Mouse (Mus musculus) right cerebral cortex, postnatal 25 days (tissue): Measurements from ENCODE around the gene Defb23.

Experiments used
- DNase-seq: peaks from one replicate; pipeline ENCODE4 v3.0.0; 2022

The Defb23 gene

GRCm38 (mm10) chr2:152464570-152465150 lies at the start of gene Defb23:
Gene Defb23 (minus strand): TSS chr2:152464620.
- no peak for DNase-seq

GRCm38 (mm10) chr2:152511592-152511991 lies 47.2 kb upstream of the Defb23 start, which contains the start of gene Defb26:
Gene Defb26 (minus strand): TSS chr2:152511692.
- DNase-seq: no peak

GRCm38 (mm10) chr2:152503950-152504349 lies 39.5 kb upstream of the Defb23 start:
- no peak for DNase-seq

- no peak for DNase-seq
These were observed 36.4 kb upstream of the Defb23 start for GRCm38 (mm10) chr2:152500863-152501229.

- no peak for DNase-seq
These were observed 35.9 kb upstream of the Defb23 start for GRCm38 (mm10) chr2:152500204-152500862.

GRCm38 (mm10) chr2:152498020-152498419 lies 33.6 kb upstream of the Defb23 start:
- DNase-seq: no peak

- DNase-seq: no peak
These were observed 28.7 kb upstream of the Defb23 start for GRCm38 (mm10) chr2:152493151-152493550.

- no peak for DNase-seq
These were observed 25.6 kb upstream of the Defb23 start, which contains the start of gene Defb22 for GRCm38 (mm10) chr2:152490038-152490437. Gene Defb22 (minus strand): TSS chr2:152490138.

GRCm38 (mm10) chr2:152487024-152487423 lies 22.6 kb upstream of the Defb23 start:
- no peak for DNase-seq

- DNase-seq: no peak
These were observed 17.3 kb upstream of the Defb23 start for GRCm38 (mm10) chr2:152481726-152482125.

- DNase-seq: no peak
These were observed 16.5 kb upstream of the Defb23 start for GRCm38 (mm10) chr2:152480881-152481280.

- no peak for DNase-seq
These were observed 12.3 kb upstream of the Defb23 start, which contains the start of gene Defb20 for GRCm38 (mm10) chr2:152476763-152477162. Gene Defb20 (plus strand): TSS chr2:152477063.

GRCm38 (mm10) chr2:152472434-152472833 lies 8.0 kb upstream of the Defb23 start:
- DNase-seq: no peak

GRCm38 (mm10) chr2:152470973-152471372 lies 6.6 kb upstream of the Defb23 start:
- DNase-seq: peak; percentile 12

GRCm38 (mm10) chr2:152459241-152459640 lies 5.2 kb downstream of the Defb23 start:
- no peak for DNase-seq

GRCm38 (mm10) chr2:152452101-152452781 lies 12.2 kb downstream of the Defb23 start:
- DNase-seq: no peak

- peak; percentile 52 for DNase-seq
These were observed 14.2 kb downstream of the Defb23 start for GRCm38 (mm10) chr2:152450241-152450640.

GRCm38 (mm10) chr2:152447461-152447860 lies 17.0 kb downstream of the Defb23 start:
- DNase-seq: no peak

- DNase-seq: no peak
These were observed 17.8 kb downstream of the Defb23 start for GRCm38 (mm10) chr2:152446642-152447041.

GRCm38 (mm10) chr2:152443281-152443680 lies 21.1 kb downstream of the Defb23 start:
- peak; percentile 19 for DNase-seq

- DNase-seq: no peak
These were observed 22.1 kb downstream of the Defb23 start for GRCm38 (mm10) chr2:152442322-152442721.

- no peak for DNase-seq
These were observed 24.6 kb downstream of the Defb23 start for GRCm38 (mm10) chr2:152439833-152440232.

- DNase-seq: no peak
These were observed 25.5 kb downstream of the Defb23 start for GRCm38 (mm10) chr2:152438963-152439362.
